Mouse (Mus musculus) ES-Bruce4 (cell line): Measurements from ENCODE around the gene Prokr2. TPM values are rescaled to one million over a fixed set of nuclear protein-coding genes. Genes with fewer than 3 reads are reported as not detected.
A peak's percentile ranks its signal among the peaks of the same experiment; 100 is the strongest.

ENCODE experiments used
- H3K27ac ChIP-seq: 2 replicates; pipeline ENCODE4 v1.5.1; 2012; ENCODE audit warnings: low read length, inconsistent platforms; ENCODE audit not compliant: insufficient read depth
- H3K27me3 ChIP-seq: 2 replicates; pipeline ENCODE4 v1.6.1; 2012; ENCODE audit warnings: mild to moderate bottlenecking, low read length, inconsistent platforms; ENCODE audit not compliant: control insufficient read depth, poor library complexity, insufficient read depth, severe bottlenecking
- H3K36me3 ChIP-seq: 2 replicates; pipeline ENCODE4 v1.6.1; 2012; ENCODE audit warnings: inconsistent platforms, mild to moderate bottlenecking, low read length, moderate library complexity; ENCODE audit not compliant: control insufficient read depth, poor library complexity, insufficient read depth, severe bottlenecking
- H3K4me1 ChIP-seq: one replicate; pipeline ENCODE4 v1.8.1; 2011; ENCODE audit warnings: low read length; ENCODE audit not compliant: control insufficient read depth, insufficient read depth
- H3K4me3 ChIP-seq: 2 replicates; pipeline ENCODE4 v1.5.1; 2011; ENCODE audit warnings: low read depth, mild to moderate bottlenecking, low read length
- H3K9ac ChIP-seq: 2 replicates; pipeline ENCODE4 v1.6.1; 2012; ENCODE audit warnings: low read depth, mild to moderate bottlenecking, inconsistent platforms; ENCODE audit not compliant: poor library complexity, severe bottlenecking
- H3K9me3 ChIP-seq: replicated peaks from 2 replicates; pipeline ENCODE4 v1.6.1; 2012; ENCODE audit warnings: mild to moderate bottlenecking, low read length, inconsistent platforms; ENCODE audit not compliant: control insufficient read depth, poor library complexity, insufficient read depth, severe bottlenecking
- CTCF ChIP-seq: IDR thresholded peaks from one replicate; pipeline ENCODE4 v1.8.1; 2011; ENCODE audit warnings: low read depth, low read length
- EP300 ChIP-seq: IDR thresholded peaks from 2 replicates; pipeline ENCODE4 v1.6.1; 2011; ENCODE audit warnings: low read depth, low read length; ENCODE audit not compliant: insufficient read depth
- POLR2A ChIP-seq: IDR thresholded peaks from one replicate; pipeline ENCODE4 v1.8.1; 2011; ENCODE audit warnings: low read length; ENCODE audit not compliant: insufficient read depth
- polyA plus RNA-seq: library from polyadenylated mRNA; stranded (reverse); fragments of >200 nt; gene quantifications from 2 replicates; pipeline ENCODE4 v1.2.4, GENCODE M21; 2011; ENCODE audit warnings: low read depth; ENCODE audit not compliant: missing spikeins, insufficient read depth, insufficient read length

Gene Prokr2
- polyA plus RNA-seq, 1 experiment: 0.51 TPM

- H3K27me3 ChIP-seq: no peaks in the 10 kb centered on the region
- no peak overlapping the region for H3K4me3 ChIP-seq
- H3K9ac ChIP-seq: no peak overlapping the region
- 0 out of 2 replicates have a peak, but pooled peaks cover 3% of the 10 kb centered on the region for H3K9me3 ChIP-seq
- H3K27ac ChIP-seq: no peak overlapping the region
- no peaks in the 10 kb centered on the region for H3K36me3 ChIP-seq
- TF ChIP-seq POLR2A (no peak), EP300 (no peak), CTCF (no peak)
- no peaks in the 10 kb centered on the region for H3K4me1 ChIP-seq
Measured at GRCm38 (mm10) chr2:132410126-132410525, 24.9 kb upstream of the Prokr2 start.

- Histone ChIP-seq H3K4me1 (no peaks in the 10 kb centered on the region), H3K9me3 (peaks cover 13% of the 10 kb centered on the region; the same call in 1 of the 2 replicates), H3K9ac (no peak overlapping the region), H3K36me3 (no peaks in the 10 kb centered on the region), H3K27me3 (no peaks in the 10 kb centered on the region), H3K4me3 (no peak overlapping the region), H3K27ac (no peak overlapping the region)
- TF ChIP-seq POLR2A: no peak
- no peak for TF ChIP-seq EP300
- TF ChIP-seq CTCF: no peak
Measured at GRCm38 (mm10) chr2:132398136-132398535, 12.9 kb upstream of the Prokr2 start.

- no peaks in the 10 kb centered on the region for H3K4me1 ChIP-seq
Measured at GRCm38 (mm10) chr2:132395753-132396152, 10.5 kb upstream of the Prokr2 start.

GRCm38 (mm10) chr2:132390607-132391160, 5.4 kb upstream of the Prokr2 start:
- Histone ChIP-seq H3K9me3 (no peaks in the 10 kb centered on the region), H3K4me3 (no peak overlapping the region), H3K9ac (no peak overlapping the region), H3K4me1 (no peaks in the 10 kb centered on the region), H3K36me3 (no peaks in the 10 kb centered on the region), H3K27me3 (peaks cover 3% of the 10 kb centered on the region; the same call in 1 of the 2 replicates), H3K27ac (no peak overlapping the region)
- no peak for TF ChIP-seq CTCF
- no peak for TF ChIP-seq POLR2A
- no peak for TF ChIP-seq EP300

More at GRCm38 (mm10) chr2:132395753-132396152, 10.5 kb upstream of the Prokr2 start:
- Histone ChIP-seq H3K27ac (no peak overlapping the region), H3K9ac (no peak overlapping the region), H3K9me3 (peaks cover 13% of the 10 kb centered on the region; the same call in 1 of the 2 replicates), H3K36me3 (no peaks in the 10 kb centered on the region), H3K4me3 (no peak overlapping the region), H3K27me3 (peaks cover 2% of the 10 kb centered on the region; the same call in 1 of the 2 replicates)
- TF ChIP-seq EP300: no peak
- no peak for TF ChIP-seq POLR2A
- no peak for TF ChIP-seq CTCF

GRCm38 (mm10) chr2:132389562-132389961, 4.3 kb upstream of the Prokr2 start:
- H3K27me3 ChIP-seq: peaks cover 6% of the 10 kb centered on the region

GRCm38 (mm10) chr2:132384511-132385193, 595 bp downstream of the Prokr2 start:
- peak overlapping the region; percentile 70 for H3K4me3 ChIP-seq
- no peaks in the 10 kb centered on the region for H3K36me3 ChIP-seq
- H3K27me3 ChIP-seq: peaks cover 7% of the 10 kb centered on the region; the same call in 1 of the 2 replicates
- peak overlapping the region; percentile 35 for H3K9ac ChIP-seq
- no peaks in the 10 kb centered on the region for H3K4me1 ChIP-seq
- no peaks in the 10 kb centered on the region for H3K9me3 ChIP-seq
- H3K27ac ChIP-seq: no peak overlapping the region
- TF ChIP-seq CTCF (no peak), POLR2A (no peak), EP300 (no peak)

More at GRCm38 (mm10) chr2:132389562-132389961, 4.3 kb upstream of the Prokr2 start:
- Histone ChIP-seq H3K27ac (no peak overlapping the region), H3K9me3 (no peaks in the 10 kb centered on the region), H3K9ac (no peak overlapping the region), H3K4me1 (no peaks in the 10 kb centered on the region), H3K36me3 (no peaks in the 10 kb centered on the region), H3K4me3 (no peak overlapping the region)
- no peak for TF ChIP-seq POLR2A
- no peak for TF ChIP-seq EP300
- TF ChIP-seq CTCF: peak; percentile 55
